Mouse (Mus musculus): ENCODE results near the gene Cryaa.

Gene Cryaa

DNA sequence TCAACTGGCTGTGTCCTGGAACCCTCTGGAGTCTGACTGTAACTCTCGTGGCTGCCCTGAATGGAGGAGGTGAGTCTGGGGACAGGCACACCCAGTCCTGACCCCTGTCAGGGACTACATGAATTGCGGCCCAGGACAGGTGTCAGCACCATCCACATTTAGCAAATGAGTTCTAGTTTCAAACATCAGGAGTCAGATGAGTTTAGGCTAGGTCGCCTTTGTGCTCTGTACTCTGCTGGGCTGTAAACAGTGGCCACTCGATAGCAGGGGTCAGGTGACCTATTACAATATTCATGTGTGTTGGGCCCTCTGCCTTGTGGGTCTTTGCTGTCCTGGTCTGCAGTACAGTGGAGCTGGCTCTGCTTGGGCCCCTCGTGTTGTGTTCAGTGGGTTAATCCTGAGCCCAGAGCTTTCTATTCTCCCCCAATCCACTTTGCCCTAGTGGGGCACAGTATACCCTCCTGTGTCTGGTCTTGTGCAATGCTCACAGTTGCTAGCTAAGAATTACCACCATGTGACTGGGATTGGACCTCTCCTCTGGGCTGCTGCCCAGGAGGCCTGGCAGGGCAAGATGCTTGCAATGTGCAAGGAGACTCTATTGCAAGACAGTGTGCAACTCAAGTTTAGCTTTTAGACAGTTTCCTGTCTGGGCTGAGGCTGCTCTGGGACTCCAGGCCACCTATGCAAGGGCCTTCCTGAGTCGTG is 25.8 kb downstream of the Cryaa start:
- in situ Hi-C loops (cut with MboI; ENCODE audit: low sequenced_read_pairs): no loop called here

- in situ Hi-C loops (cut with MboI; ENCODE audit: low sequenced_read_pairs): no loop called here
Observed at GRCm38 (mm10) chr17:31705271-31706020, 27.8 kb downstream of the Cryaa start.

DNA sequence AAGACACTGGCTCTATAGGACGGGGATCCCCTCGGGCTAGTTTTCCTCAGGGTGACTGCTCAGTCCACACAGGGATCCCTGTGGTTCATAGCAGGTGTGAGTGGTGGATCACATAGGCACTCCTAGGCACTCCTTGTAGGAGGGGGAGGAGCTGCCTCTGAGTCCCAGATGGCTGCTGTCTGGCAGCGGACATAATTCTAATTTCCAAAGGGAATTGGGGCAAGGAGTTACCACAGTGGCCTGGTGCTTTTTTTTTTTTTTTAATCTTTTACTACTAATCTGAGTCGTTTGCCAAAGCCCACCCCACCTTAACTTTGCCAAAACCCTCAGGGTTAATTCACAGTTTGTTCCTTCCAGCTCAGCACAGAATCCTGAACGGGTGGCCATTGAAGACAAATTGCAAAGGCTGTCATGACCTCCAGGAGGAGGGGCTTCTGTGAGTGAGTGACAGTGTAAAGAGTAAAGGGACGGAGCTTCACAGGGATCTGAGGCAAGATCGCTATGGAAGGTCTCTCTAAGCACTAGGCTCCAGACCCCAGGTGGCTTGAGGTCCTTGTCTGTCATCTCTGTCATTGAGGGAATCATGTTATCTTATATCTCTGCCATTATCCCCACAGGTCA is 31.6 kb downstream of the Cryaa start:
- in situ Hi-C loops (cut with MboI; ENCODE audit: low sequenced_read_pairs): no loop called here

GRCm38 (mm10) chr17:31710455-31710854 is 32.8 kb downstream of the Cryaa start:
- in situ Hi-C loops (cut with MboI; ENCODE audit: low sequenced_read_pairs): no loop called here

- in situ Hi-C loops (cut with MboI; ENCODE audit: low sequenced_read_pairs): no loop called here
Observed at GRCm38 (mm10) chr17:31713709-31714108, 36.1 kb downstream of the Cryaa start.

DNA sequence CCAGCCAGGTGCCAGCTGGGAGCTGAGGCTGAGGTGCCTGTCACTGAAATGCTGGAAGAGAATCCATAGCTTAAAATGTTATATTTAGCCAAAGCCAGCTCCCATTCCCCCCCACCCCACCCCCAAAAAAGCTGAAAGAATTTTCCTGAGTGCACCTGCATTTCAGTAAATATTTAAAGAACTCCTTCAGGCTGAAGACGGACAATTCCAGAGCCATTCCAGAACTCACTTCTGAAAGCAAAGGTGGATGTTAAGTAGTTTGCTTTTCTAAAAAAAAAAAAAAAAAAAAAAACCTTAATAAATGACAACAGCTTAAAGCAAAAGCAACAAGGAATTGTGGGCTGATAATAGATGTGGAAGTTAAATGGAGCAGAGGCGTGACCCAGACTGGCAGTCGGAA is 36.5 kb downstream of the Cryaa start:
- in situ Hi-C loops (cut with MboI; ENCODE audit: low sequenced_read_pairs): no loop called here

DNA sequence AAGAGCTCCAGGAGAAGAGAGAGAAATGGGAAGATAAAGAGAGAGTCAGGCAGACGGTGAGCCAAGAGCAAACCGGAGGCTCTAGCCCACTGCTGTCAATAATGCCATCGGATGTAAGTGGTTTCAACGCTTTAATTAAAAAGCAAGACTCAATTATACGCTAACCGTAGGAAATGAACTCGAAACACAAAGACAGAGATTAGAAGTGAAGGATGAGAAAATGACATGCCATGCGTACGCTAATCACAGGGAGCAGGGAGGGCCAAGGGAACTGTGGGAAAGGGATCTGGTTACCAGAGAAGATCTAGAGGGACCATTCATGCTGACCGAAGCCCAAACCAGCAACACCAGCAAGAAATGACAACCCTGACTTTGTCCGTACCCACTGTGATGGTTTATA is 37.4 kb downstream of the Cryaa start:
- in situ Hi-C loops (cut with MboI; ENCODE audit: low sequenced_read_pairs): no loop called here

- in situ Hi-C loops (cut with MboI; ENCODE audit: low sequenced_read_pairs): no loop called here
Observed at GRCm38 (mm10) chr17:31721637-31722036, 44.0 kb downstream of the Cryaa start.

- in situ Hi-C loops (cut with MboI; ENCODE audit: low sequenced_read_pairs): no loop called here
Observed at GRCm38 (mm10) chr17:31725366-31725765, 47.8 kb downstream of the Cryaa start.

GRCm38 (mm10) chr17:31726216-31726615 is 48.6 kb downstream of the Cryaa start:
- in situ Hi-C loops (cut with MboI; ENCODE audit: low sequenced_read_pairs): no loop called here

- in situ Hi-C loops (cut with MboI; ENCODE audit: low sequenced_read_pairs): no loop called here
Observed at GRCm38 (mm10) chr17:31727230-31727629, 49.6 kb downstream of the Cryaa start.

DNA sequence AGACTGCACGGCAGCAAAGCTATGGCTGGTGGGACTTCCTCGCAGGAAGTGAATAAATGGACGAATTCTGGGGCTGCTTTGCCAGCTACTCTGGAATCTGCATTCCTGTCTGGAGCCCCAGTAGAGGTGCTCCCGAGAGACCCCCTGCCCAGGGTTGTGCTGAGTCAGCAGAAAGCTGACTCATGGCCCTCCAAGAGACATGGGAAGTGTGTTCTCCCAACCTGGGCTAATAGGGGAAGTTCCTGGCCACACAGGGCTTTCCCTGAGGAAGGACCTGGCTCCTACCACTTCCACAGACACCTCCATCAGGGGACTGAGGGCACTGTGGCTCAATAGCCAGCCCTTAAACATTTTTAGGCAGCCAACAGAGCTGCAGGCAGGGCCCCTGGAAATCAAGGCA is 50.4 kb downstream of the Cryaa start:
- in situ Hi-C loops (cut with MboI; ENCODE audit: low sequenced_read_pairs): no loop called here

DNA sequence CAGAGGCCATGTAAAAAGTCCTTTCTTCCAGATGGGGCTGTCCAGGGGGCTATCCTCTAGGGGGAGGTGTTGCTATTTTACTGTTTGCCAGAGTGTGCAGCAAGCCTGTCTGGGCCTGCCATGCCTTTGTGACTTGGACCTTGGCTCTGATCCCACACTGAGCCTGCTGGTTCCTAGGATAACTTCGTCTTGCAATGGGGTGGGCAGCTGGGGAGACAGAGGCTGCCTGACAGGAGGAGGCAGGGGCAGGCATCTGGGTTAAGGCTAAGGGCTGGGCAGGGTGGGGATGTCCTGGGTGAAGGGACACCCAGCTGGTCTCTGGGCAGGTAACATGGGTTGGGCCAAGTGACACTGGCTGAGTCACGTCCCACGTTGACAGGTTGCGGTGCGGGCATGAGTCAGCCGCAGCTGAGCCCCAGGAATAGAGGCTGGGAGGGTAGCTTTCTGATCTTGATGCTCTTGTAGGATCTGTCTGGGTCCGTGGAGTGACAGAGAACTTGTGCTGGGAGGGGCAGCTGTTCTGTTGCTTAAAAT is 51.4 kb downstream of the Cryaa start:
- in situ Hi-C loops (cut with MboI; ENCODE audit: low sequenced_read_pairs): no loop called here

DNA sequence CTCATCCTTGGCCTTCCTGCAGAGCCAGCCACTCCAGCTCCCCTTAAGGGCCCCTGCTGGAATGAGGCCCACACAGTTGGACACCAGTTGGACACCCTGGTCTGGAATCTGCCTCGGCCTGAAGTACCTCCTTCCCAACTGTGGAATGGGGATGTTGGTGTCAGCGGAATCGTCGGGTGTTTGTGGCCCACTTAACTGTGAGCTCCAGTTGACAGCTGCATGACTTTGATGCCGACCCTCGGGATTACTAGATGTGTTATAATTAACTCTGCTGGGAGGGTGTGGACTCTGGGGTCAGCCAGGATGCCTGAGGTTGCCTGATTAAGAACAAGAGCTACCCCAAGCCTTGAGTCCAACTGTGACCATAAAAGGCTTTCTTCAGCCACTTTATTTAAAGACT is 53.4 kb downstream of the Cryaa start:
- in situ Hi-C loops (cut with MboI; ENCODE audit: low sequenced_read_pairs): no loop called here
